In the genomic region with DNA sequence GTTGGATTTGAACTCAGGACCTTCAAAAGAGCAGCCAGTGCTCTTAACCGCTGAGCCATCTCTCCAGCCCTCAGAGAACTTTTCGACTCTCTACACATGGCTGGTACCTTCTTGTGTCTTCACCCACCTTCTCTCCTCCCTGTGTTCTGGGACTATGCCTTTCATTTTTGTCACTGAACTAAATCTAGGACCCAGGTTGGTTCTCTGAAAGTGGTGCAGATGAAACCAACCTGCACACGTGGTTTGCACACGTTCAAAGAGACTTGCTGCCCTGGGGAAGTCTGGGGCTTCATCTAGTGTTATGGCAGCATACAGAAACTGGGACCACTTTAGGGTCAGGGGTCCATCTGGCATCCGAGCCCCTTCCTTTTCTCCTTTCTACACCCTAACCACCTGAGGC, we compare ENCODE assay signal across 20 mouse cellular contexts. TPM values are rescaled to one million over a fixed set of nuclear protein-coding genes. Genes with fewer than 3 reads are reported as not detected.
"Had no signal": no experiment of that assay in that cellular context is flagged by ENCODE, and none has a peak within 500 bp of the region (broad histone marks: within the 10 kb centered on the region; RNA-seq: fewer than 3 reads in every experiment).

No protein-coding gene starts in this region.

- H3K4me3 ChIP-seq: limb, embryonic 15.5 days; liver, embryonic 12.5 days; lung, embryonic 15.5 days; midbrain, embryonic 12.5 days; myocyte; neural tube, embryonic 12.5 days; stomach, embryonic 15.5 days had no signal

- H3K9me3 ChIP-seq: limb, embryonic 15.5 days; liver, embryonic 12.5 days; lung, embryonic 15.5 days; midbrain, embryonic 12.5 days; neural tube, embryonic 12.5 days; stomach, embryonic 15.5 days had no signal

- ATAC-seq: liver, embryonic 12.5 days had no signal

- H3K27ac ChIP-seq: limb, embryonic 15.5 days; liver, embryonic 12.5 days; midbrain, embryonic 12.5 days; neural tube, embryonic 12.5 days; stomach, embryonic 15.5 days had no signal

- H3K4me2 ChIP-seq: limb, embryonic 15.5 days; liver, embryonic 12.5 days; midbrain, embryonic 12.5 days; neural tube, embryonic 12.5 days; stomach, embryonic 15.5 days had no signal

- H3K36me3 ChIP-seq: limb, embryonic 15.5 days; liver, embryonic 12.5 days; lung, embryonic 15.5 days; neural tube, embryonic 12.5 days; stomach, embryonic 15.5 days had no signal

- H3K4me1 ChIP-seq: neural tube, embryonic 12.5 days had no signal

- H3K27me3 ChIP-seq: limb, embryonic 15.5 days; lung, embryonic 15.5 days; midbrain, embryonic 12.5 days; neural tube, embryonic 12.5 days; stomach, embryonic 15.5 days had no signal

- DNase-seq: kidney, adult 8-10 months; kidney, postnatal 36 days; layer of hippocampus, adult 9-11 months; layer of hippocampus, postnatal 36 days had no signal

- H3K9ac ChIP-seq: limb, embryonic 15.5 days; liver, embryonic 12.5 days; lung, embryonic 15.5 days; midbrain, embryonic 12.5 days; neural tube, embryonic 12.5 days; stomach, embryonic 15.5 days had no signal

RNA-seq across cellular contexts. Expression of a gene that starts 53.5 kb away (rescaled TPM):
- total RNA-seq: layer of hippocampus, adult 18-20 months; layer of hippocampus, postnatal 36 days; left cerebral cortex, adult 8-10 months; left cerebral cortex, postnatal 25 days; megakaryocyte-erythroid progenitor cell, adult 5-6 weeks; neutrophil, adult 5-6 weeks had no signal
- polyA plus RNA-seq: intestine, embryonic 16.5 days; kidney, embryonic 16.5 days; limb, embryonic 11.5 days; limb, embryonic 15.5 days; liver, embryonic 12.5 days; liver, embryonic 16.5 days; lung, embryonic 15.5 days; midbrain, embryonic 12.5 days; myocyte; neural tube, embryonic 12.5 days; stomach, embryonic 15.5 days had no signal
